Mouse (Mus musculus) lung, postnatal 14 days (tissue): ENCODE results near the gene Mcpt2.
"Not testable (repeated sequence)": the region's sequence is repeated elsewhere in the genome, so short reads cannot be mapped to it uniquely, and the experiment has no call there.

ENCODE experiments used
- DNase-seq: peaks from one replicate; pipeline ENCODE4 v3.0.0; 2021

Mcpt2 gene

DNA sequence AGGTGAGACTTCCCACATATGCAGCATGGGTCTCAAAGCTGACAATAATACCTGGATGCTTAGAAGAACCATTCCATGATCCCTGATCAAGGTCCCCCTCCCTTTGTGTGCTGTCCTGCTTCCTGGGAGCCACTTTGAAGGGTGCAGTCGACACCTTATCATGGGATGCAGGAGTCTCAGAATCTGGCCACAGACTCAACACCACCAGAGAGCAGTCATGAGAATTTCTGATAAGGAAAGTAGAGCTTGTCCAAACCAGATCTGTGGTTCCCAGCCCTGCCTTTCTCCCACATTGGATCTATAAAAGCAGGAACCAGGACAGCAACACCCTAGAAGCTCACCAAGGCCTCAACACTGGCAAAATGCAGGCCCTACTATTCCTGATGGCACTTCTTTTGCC is at the start of gene Mcpt2:
Gene Mcpt2 (plus strand): TSS at position 250 of the 400 bp plus-strand sequence.
- DNase-seq: not testable (repeated sequence)

DNA sequence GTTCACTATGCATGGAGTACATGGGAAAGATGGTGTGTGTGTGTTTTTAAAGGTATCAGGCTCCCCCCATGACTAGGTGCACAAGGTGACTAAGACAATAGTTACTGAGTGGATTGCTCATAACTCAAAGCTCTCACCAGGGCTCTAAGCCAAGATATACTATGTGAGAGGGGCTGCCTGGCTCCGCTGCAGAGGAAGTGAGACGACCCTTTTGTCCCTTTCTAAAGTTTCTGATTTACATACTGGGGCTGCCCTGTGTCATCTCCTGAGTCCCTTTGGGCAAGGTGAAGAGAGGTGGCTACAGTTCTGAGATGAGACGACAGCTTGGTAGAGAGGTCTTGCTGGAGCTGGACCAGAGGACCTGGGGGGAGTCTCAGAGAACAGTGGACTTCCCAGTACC is 28.7 kb upstream of the Mcpt2 start:
- DNase-seq: no peak

GRCm38 (mm10) chr14:56013924-56014323 is 27.9 kb upstream of the Mcpt2 start:
- DNase-seq: no peak

DNA sequence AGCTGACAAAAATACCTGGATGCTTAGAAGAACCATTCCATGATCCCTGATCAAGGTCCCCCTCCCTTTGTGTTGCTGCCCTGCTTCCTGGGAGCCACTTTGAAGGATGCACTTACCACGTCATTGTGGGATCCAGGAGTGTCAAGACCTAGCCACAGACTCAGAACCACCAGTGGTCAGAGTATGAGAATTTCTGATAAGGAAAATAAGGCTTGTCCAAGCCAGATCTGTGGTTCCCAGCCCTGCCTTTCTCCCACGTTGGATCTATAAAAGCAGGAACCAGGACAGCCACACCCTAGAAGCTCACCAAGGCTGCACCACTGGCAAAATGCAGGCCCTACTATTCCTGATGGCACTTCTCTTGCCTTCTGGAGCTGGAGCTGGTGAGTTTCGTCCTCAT is 24.2 kb upstream of the Mcpt2 start, which contains the start of gene Mcpt1:
Gene Mcpt1 (plus strand): TSS at position 301 of the 400 bp plus-strand sequence.
- DNase-seq: not testable (repeated sequence)

DNA sequence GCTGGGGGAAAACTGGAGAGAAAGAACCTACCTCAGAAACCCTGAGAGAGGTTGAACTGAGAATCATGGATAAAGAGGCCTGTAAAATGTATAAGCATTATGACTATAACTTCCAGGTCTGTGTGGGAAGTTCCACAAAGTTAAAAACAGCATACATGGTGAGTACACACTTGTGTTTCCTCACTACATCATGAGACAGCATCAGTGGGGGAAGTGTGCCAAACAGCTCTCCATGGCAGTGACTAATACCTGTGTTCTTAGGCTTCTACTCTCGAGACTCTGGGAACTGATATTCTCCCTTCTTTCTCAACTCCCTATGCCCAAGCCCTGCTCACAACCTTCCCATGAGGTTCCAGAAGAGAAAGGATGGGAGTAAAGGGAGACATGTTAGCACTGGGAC is 22.4 kb upstream of the Mcpt2 start:
- no peak for DNase-seq

DNA sequence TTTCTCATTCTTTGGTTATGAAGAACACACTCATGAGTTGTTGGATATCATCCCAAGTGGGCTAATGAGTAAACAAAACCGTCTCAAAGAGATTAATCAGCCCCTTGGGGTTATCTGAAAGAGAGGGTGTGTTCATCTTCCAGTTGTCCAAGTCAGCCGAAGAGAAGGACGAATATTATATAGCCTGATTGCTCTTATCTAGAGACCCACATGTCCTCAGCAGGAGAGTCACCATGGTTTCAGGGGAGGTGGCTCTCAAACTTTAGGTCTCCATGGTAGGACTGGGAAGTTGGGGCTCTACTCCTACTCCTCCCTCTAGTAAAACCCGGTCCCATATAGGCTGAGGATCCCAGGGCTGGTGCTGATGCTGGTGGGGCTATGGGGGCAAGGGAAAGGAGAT is 20.5 kb upstream of the Mcpt2 start:
- DNase-seq: not testable (repeated sequence)

- not testable (repeated sequence) for DNase-seq
These were observed 11.4 kb upstream of the Mcpt2 start, which contains the start of gene Mcpt9 for GRCm38 (mm10) chr14:56030395-56030794. Gene Mcpt9, minus strand, starts transcription at chr14:56030495.

- DNase-seq: no peak
These were observed 7.4 kb upstream of the Mcpt2 start for GRCm38 (mm10) chr14:56034433-56034832.

GRCm38 (mm10) chr14:56055408-56055807 is 13.6 kb downstream of the Mcpt2 start:
- DNase-seq: no peak

GRCm38 (mm10) chr14:56057722-56058121 is 15.9 kb downstream of the Mcpt2 start:
- no peak for DNase-seq

DNA sequence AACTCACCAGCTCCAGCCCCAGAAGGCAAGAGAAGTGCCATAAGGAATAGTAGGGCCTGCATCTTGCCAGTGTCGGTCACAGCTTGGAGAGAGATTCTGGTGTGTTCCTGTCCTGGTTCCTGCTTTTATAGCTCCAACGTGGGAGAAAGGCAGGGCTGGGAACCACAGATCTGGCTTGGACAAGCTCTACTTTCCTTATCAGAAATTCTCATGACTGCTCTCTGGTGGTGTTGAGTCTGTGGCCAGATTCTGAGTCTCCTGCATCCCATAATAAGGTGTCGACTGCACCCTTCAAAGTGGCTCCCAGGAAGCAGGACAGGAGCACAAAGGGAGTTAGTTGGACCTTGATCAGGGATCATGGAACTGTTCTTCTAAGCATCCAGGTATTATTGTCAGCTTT is 20.4 kb downstream of the Mcpt2 start, which contains the start of gene Mcpt4:
Gene Mcpt4 (minus strand): TSS at position 101 of the 400 bp plus-strand sequence.
- not testable (repeated sequence) for DNase-seq

DNA sequence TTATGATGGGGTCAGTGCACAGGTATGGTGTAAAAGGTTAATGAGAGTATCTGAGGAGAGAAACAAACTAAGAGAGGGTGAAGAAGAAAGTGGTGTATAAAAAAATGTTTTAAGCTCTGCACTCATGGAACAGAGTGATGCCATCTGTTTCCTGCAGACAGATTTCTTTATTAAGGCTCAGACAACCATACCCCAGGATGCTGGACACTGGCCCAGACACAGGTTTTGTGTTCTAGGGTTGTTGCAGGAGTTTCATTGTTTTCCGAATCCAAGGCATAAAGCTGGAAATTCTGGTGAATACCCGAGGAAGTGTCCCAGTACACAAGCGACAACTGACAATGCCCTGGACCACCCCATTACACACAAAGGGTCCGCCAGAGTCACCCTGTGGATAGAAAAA is 40.2 kb downstream of the Mcpt2 start:
- no peak for DNase-seq

GRCm38 (mm10) chr14:56085167-56085566 is 43.3 kb downstream of the Mcpt2 start, which contains the start of gene Mcpt8:
Gene Mcpt8, minus strand, starts transcription at chr14:56085273.
- no peak for DNase-seq

DNA sequence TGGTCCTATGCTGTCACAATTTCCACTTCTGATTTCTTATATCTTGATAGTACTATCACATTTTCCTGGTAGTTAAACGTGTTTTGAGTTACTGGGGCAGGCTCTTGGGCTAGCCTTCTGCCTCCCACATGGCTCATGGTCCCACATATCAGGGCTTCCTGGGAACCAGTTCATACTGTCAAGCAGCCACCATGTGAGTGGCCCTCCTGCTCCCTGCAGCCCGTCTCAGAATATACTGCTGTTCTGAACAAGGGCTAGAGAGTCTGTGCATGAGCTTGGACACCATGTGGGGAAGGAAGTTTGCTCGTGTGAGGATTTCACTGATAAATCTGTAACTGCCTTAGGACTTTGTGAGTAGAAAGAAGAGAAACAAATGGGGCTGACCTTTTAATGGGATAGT is 44.9 kb downstream of the Mcpt2 start:
- DNase-seq: no peak

DNA sequence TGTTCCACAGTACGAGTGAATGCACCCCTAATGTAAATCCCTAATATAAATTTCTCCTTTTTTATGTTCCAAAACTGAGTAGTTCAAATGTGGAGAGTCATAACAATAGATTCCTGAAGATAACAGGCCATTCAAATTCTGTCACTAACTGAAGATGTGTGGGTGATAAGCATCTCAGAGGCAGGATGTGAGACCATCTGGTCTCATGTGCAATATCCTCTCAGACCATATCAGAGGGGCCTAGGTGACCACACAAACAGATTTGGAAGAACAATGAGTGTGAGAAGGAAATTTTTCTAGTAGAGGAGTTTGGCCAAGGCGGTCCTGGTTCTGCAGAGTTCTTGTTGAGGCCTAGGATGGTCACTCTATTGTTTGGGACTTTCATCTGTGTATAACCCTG is 51.5 kb downstream of the Mcpt2 start:
- no peak for DNase-seq
